Mouse (Mus musculus) brain, embryonic 14.5 days (tissue): ENCODE results near the gene Klhl22.

ENCODE experiments used
- CTCF ChIP-seq: fragments of 200-500 bp; IDR thresholded peaks from 2 replicates; pipeline ENCODE4 v1.5.1; 2012; ENCODE audit warnings: inconsistent platforms, mild to moderate bottlenecking, moderate library complexity, borderline replicate concordance; ENCODE audit not compliant: insufficient read depth, insufficient read length; ENCODE audit errors: extremely low read depth
- POLR2A ChIP-seq: fragments of 200-500 bp; IDR thresholded peaks from 2 replicates; pipeline ENCODE4 v1.6.1; 2012; ENCODE audit warnings: mild to moderate bottlenecking, inconsistent platforms, borderline replicate concordance; ENCODE audit not compliant: poor library complexity, insufficient read depth, insufficient read length, severe bottlenecking; ENCODE audit errors: extremely low read depth

- TF ChIP-seq CTCF (no peak), POLR2A (no peak)
These were observed 14.4 kb upstream of the Klhl22 start for GRCm38 (mm10) chr16:17745067-17745466.
